Mouse (Mus musculus): Measurements from ENCODE around the gene Zfp184. TPM values are rescaled to one million over a fixed set of nuclear protein-coding genes. Genes with fewer than 3 reads are reported as not detected.

Gene Zfp184
- 1.2 TPM for polyA plus RNA-seq (2015; fragmentation: Illumina TruSeq; extraction: RNeasy Lipid Tissue Mini Kit (QIAGEN cat#74804); ENCODE audit: insufficient read depth, low read depth, low replicate concordance)

DNA sequence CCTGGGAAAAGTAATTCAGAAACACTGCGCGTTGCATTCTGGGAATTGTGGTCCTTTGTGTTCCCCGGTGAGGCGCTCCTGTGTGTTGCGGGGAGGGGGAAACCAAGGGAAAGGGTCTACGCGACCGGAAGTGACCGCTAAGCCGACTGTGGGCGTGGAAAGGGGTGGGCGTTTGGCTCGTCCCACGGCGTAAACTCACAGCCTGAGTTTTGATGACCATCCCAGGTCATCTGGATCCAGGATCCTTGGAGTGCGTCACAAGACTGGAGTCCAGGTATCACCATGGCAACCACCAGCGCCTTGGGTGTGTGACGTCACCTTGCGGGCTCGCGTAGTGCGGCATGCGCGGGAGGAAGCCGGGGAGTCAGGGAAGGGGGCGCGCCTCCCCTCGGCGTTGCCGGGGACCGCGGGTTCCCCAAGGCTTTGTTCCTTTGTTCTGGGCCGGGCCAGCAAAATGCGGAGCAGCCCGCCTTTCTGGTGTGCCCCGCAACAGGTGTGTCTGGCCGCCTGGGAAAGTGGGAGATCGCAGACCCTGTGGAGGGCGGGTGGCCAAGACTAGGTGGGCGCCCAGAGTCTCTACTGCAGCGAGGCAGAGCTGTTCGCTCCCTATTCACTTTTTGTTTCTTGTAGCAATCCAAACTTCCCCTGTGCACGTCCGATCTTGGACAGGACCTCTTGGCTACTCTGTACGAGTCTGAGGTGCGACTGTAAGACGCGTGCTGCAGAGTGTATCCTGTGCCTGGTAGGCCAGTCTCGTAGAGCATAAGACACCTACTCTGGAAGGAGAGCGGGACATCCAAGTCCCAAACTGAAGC is at the start of gene Zfp184:
Zfp184 (plus strand) TSS at position 169 of the 815 bp plus-strand sequence.

GRCm38 (mm10) chr13:21980981-21981802 is 36.3 kb downstream of the Zfp184 start, which contains the start of gene Pom121l2:
Gene Pom121l2 (plus strand): TSS chr13:21981194.

DNA sequence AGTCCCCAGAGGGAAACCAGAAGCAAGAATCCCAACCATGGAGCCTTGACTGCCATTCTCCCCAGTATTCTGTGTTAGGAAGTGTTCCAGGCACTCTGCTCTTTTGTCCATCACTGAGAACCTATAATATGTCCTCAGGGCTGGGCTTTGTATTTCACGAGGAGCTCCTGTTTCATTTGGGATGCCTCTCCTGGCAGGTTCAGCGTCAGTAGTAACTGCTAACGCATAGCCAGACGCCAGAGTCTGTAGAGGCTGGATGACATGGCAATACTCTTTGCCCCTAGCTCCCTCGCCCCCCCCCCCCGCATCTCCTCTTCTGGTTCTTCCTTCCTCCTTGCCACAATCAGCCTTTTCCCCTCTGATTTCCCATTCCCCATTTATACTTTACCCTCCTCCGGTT is 64.7 kb downstream of the Zfp184 start, which contains the start of gene Prss16:
Prss16 (minus strand) TSS at position 101 of the 400 bp plus-strand sequence.

Other genes starting within 250 kb of the Zfp184 start
- not detected for gene Olfr1359, start 247.0 kb upstream of the Zfp184 start, polyA plus RNA-seq (2015; fragmentation: Illumina TruSeq; extraction: RNeasy Lipid Tissue Mini Kit (QIAGEN cat#74804); ENCODE audit: insufficient read depth, low read depth, low replicate concordance)
- not detected for gene Hist1h2bl, start 229.0 kb upstream of the Zfp184 start, polyA plus RNA-seq (2015; fragmentation: Illumina TruSeq; extraction: RNeasy Lipid Tissue Mini Kit (QIAGEN cat#74804); ENCODE audit: insufficient read depth, low read depth, low replicate concordance)
- gene Hist1h2ai, start 228.7 kb upstream of the Zfp184 start, polyA plus RNA-seq (2015; fragmentation: Illumina TruSeq; extraction: RNeasy Lipid Tissue Mini Kit (QIAGEN cat#74804); ENCODE audit: insufficient read depth, low read depth, low replicate concordance): not detected
- gene Hist1h3h, start 227.4 kb upstream of the Zfp184 start, polyA plus RNA-seq (2015; fragmentation: Illumina TruSeq; extraction: RNeasy Lipid Tissue Mini Kit (QIAGEN cat#74804); ENCODE audit: insufficient read depth, low read depth, low replicate concordance): not detected
- not detected for gene Hist1h2bm, start 223.1 kb upstream of the Zfp184 start, polyA plus RNA-seq (2015; fragmentation: Illumina TruSeq; extraction: RNeasy Lipid Tissue Mini Kit (QIAGEN cat#74804); ENCODE audit: insufficient read depth, low read depth, low replicate concordance)
- gene Hist1h4j, start 210.0 kb upstream of the Zfp184 start, polyA plus RNA-seq (2015; fragmentation: Illumina TruSeq; extraction: RNeasy Lipid Tissue Mini Kit (QIAGEN cat#74804); ENCODE audit: insufficient read depth, low read depth, low replicate concordance): not detected
- not detected for gene Hist1h4k, start 194.6 kb upstream of the Zfp184 start, polyA plus RNA-seq (2015; fragmentation: Illumina TruSeq; extraction: RNeasy Lipid Tissue Mini Kit (QIAGEN cat#74804); ENCODE audit: insufficient read depth, low read depth, low replicate concordance)
- gene Hist1h2ak, start 191.3 kb upstream of the Zfp184 start, polyA plus RNA-seq (2015; fragmentation: Illumina TruSeq; extraction: RNeasy Lipid Tissue Mini Kit (QIAGEN cat#74804); ENCODE audit: insufficient read depth, low read depth, low replicate concordance): not detected
- gene Hist1h2bn, start 191.0 kb upstream of the Zfp184 start, polyA plus RNA-seq (2015; fragmentation: Illumina TruSeq; extraction: RNeasy Lipid Tissue Mini Kit (QIAGEN cat#74804); ENCODE audit: insufficient read depth, low read depth, low replicate concordance): not detected
- not detected for gene Hist1h1b, start 164.5 kb upstream of the Zfp184 start, polyA plus RNA-seq (2015; fragmentation: Illumina TruSeq; extraction: RNeasy Lipid Tissue Mini Kit (QIAGEN cat#74804); ENCODE audit: insufficient read depth, low read depth, low replicate concordance)
- gene Hist1h3i, start 161.7 kb upstream of the Zfp184 start, polyA plus RNA-seq (2015; fragmentation: Illumina TruSeq; extraction: RNeasy Lipid Tissue Mini Kit (QIAGEN cat#74804); ENCODE audit: insufficient read depth, low read depth, low replicate concordance): not detected
- gene Hist1h2an, start 157.9 kb upstream of the Zfp184 start, polyA plus RNA-seq (2015; fragmentation: Illumina TruSeq; extraction: RNeasy Lipid Tissue Mini Kit (QIAGEN cat#74804); ENCODE audit: insufficient read depth, low read depth, low replicate concordance): not detected
- not detected for gene Hist1h2bp, start 157.6 kb upstream of the Zfp184 start, polyA plus RNA-seq (2015; fragmentation: Illumina TruSeq; extraction: RNeasy Lipid Tissue Mini Kit (QIAGEN cat#74804); ENCODE audit: insufficient read depth, low read depth, low replicate concordance)
- not detected for gene Hist1h2bq, start 134.9 kb upstream of the Zfp184 start, polyA plus RNA-seq (2015; fragmentation: Illumina TruSeq; extraction: RNeasy Lipid Tissue Mini Kit (QIAGEN cat#74804); ENCODE audit: insufficient read depth, low read depth, low replicate concordance)
- gene Hist1h2ao, start 134.6 kb upstream of the Zfp184 start, polyA plus RNA-seq (2015; fragmentation: Illumina TruSeq; extraction: RNeasy Lipid Tissue Mini Kit (QIAGEN cat#74804); ENCODE audit: insufficient read depth, low read depth, low replicate concordance): not detected
- not detected for gene Hist1h4m, start 133.3 kb upstream of the Zfp184 start, polyA plus RNA-seq (2015; fragmentation: Illumina TruSeq; extraction: RNeasy Lipid Tissue Mini Kit (QIAGEN cat#74804); ENCODE audit: insufficient read depth, low read depth, low replicate concordance)
- gene Hist1h4n, start 112.9 kb upstream of the Zfp184 start, polyA plus RNA-seq (2015; fragmentation: Illumina TruSeq; extraction: RNeasy Lipid Tissue Mini Kit (QIAGEN cat#74804); ENCODE audit: insufficient read depth, low read depth, low replicate concordance): not detected
- gene Hist1h2ap, start 111.6 kb upstream of the Zfp184 start, polyA plus RNA-seq (2015; fragmentation: Illumina TruSeq; extraction: RNeasy Lipid Tissue Mini Kit (QIAGEN cat#74804); ENCODE audit: insufficient read depth, low read depth, low replicate concordance): not detected
- gene Hist1h2br, start 111.4 kb upstream of the Zfp184 start, polyA plus RNA-seq (2015; fragmentation: Illumina TruSeq; extraction: RNeasy Lipid Tissue Mini Kit (QIAGEN cat#74804); ENCODE audit: insufficient read depth, low read depth, low replicate concordance): 0.76 TPM
- not detected for gene Pom121l2, start 36.1 kb downstream of the Zfp184 start, polyA plus RNA-seq (2015; fragmentation: Illumina TruSeq; extraction: RNeasy Lipid Tissue Mini Kit (QIAGEN cat#74804); ENCODE audit: insufficient read depth, low read depth, low replicate concordance)
- 1.7 TPM for gene Prss16, start 64.6 kb downstream of the Zfp184 start, polyA plus RNA-seq (2015; fragmentation: Illumina TruSeq; extraction: RNeasy Lipid Tissue Mini Kit (QIAGEN cat#74804); ENCODE audit: insufficient read depth, low read depth, low replicate concordance)
- gene Hist1h2ah, start 90.5 kb downstream of the Zfp184 start, polyA plus RNA-seq (2015; fragmentation: Illumina TruSeq; extraction: RNeasy Lipid Tissue Mini Kit (QIAGEN cat#74804); ENCODE audit: insufficient read depth, low read depth, low replicate concordance): not detected
- not detected for gene Hist1h2bk, start 90.8 kb downstream of the Zfp184 start, polyA plus RNA-seq (2015; fragmentation: Illumina TruSeq; extraction: RNeasy Lipid Tissue Mini Kit (QIAGEN cat#74804); ENCODE audit: insufficient read depth, low read depth, low replicate concordance)
- 2.7 TPM for gene Hist1h4i, start 96.3 kb downstream of the Zfp184 start, polyA plus RNA-seq (2015; fragmentation: Illumina TruSeq; extraction: RNeasy Lipid Tissue Mini Kit (QIAGEN cat#74804); ENCODE audit: insufficient read depth, low read depth, low replicate concordance)
- gene Hist1h2ag, start 97.8 kb downstream of the Zfp184 start, polyA plus RNA-seq (2015; fragmentation: Illumina TruSeq; extraction: RNeasy Lipid Tissue Mini Kit (QIAGEN cat#74804); ENCODE audit: insufficient read depth, low read depth, low replicate concordance): not detected
- gene Hist1h2bj, start 98.1 kb downstream of the Zfp184 start, polyA plus RNA-seq (2015; fragmentation: Illumina TruSeq; extraction: RNeasy Lipid Tissue Mini Kit (QIAGEN cat#74804); ENCODE audit: insufficient read depth, low read depth, low replicate concordance): not detected
- not detected for gene Vmn1r188, start 139.3 kb downstream of the Zfp184 start, polyA plus RNA-seq (2015; fragmentation: Illumina TruSeq; extraction: RNeasy Lipid Tissue Mini Kit (QIAGEN cat#74804); ENCODE audit: insufficient read depth, low read depth, low replicate concordance)
- gene Vmn1r189, start 160.7 kb downstream of the Zfp184 start, polyA plus RNA-seq (2015; fragmentation: Illumina TruSeq; extraction: RNeasy Lipid Tissue Mini Kit (QIAGEN cat#74804); ENCODE audit: insufficient read depth, low read depth, low replicate concordance): not detected
- not detected for gene Vmn1r191, start 238.9 kb downstream of the Zfp184 start, polyA plus RNA-seq (2015; fragmentation: Illumina TruSeq; extraction: RNeasy Lipid Tissue Mini Kit (QIAGEN cat#74804); ENCODE audit: insufficient read depth, low read depth, low replicate concordance)
- gene Vmn1r192, start 246.0 kb downstream of the Zfp184 start, polyA plus RNA-seq (2015; fragmentation: Illumina TruSeq; extraction: RNeasy Lipid Tissue Mini Kit (QIAGEN cat#74804); ENCODE audit: insufficient read depth, low read depth, low replicate concordance): not detected